Mouse (Mus musculus) intestine, embryonic 15.5 days (tissue): Measurements from ENCODE around the gene Cmip. TPM values are rescaled to one million over a fixed set of nuclear protein-coding genes. Genes with fewer than 3 reads are reported as not detected.
A peak's percentile ranks its signal among the peaks of the same experiment; 100 is the strongest.

ENCODE experiments used
- ATAC-seq: fragments of 200-750 bp; cut with Nextera tagmentation; 2 replicates; pipeline ENCODE4 v1.8.0; 2017; ENCODE audit warnings: moderate TSS enrichment, moderate library complexity
- H3K27ac ChIP-seq: fragments of 300-500 bp; sonication (generic); 2 replicates; pipeline ENCODE4 v1.5.1; 2015; ENCODE audit warnings: mild to moderate bottlenecking, inconsistent platforms
- H3K27me3 ChIP-seq: fragments of 300-500 bp; sonication (generic); replicated peaks from 2 replicates; pipeline ENCODE4 v1.6.1; 2015; ENCODE audit warnings: inconsistent platforms
- H3K36me3 ChIP-seq: fragments of 300-500 bp; sonication (generic); 2 replicates; pipeline ENCODE4 v1.6.1; 2015; ENCODE audit warnings: inconsistent platforms
- H3K4me1 ChIP-seq: fragments of 300-500 bp; sonication (generic); replicated peaks from 2 replicates; pipeline ENCODE4 v1.6.1; 2015; ENCODE audit warnings: inconsistent platforms
- H3K4me2 ChIP-seq: fragments of 300-500 bp; sonication (generic); replicated peaks from 2 replicates; pipeline ENCODE4 v1.6.1; 2015; ENCODE audit warnings: mild to moderate bottlenecking, inconsistent platforms
- H3K4me3 ChIP-seq: fragments of 300-500 bp; sonication (generic); replicated peaks from 2 replicates; pipeline ENCODE4 v1.5.1; 2015; ENCODE audit warnings: inconsistent platforms
- H3K9ac ChIP-seq: fragments of 300-500 bp; sonication (generic); 2 replicates; pipeline ENCODE4 v1.6.1; 2015; ENCODE audit warnings: inconsistent platforms
- H3K9me3 ChIP-seq: fragments of 300-500 bp; sonication (generic); 2 replicates; pipeline ENCODE4 v1.6.1; 2016; ENCODE audit warnings: inconsistent platforms
- WGBS: fragments of 180-500 bp; shearing (Covaris S2); methylation state at CpG from one replicate; pipeline ENCODE4 v1.1.7; 2015; 5-methylcytosine and 5-hydroxymethylcytosine counted together
- polyA plus RNA-seq: library from polyadenylated mRNA; unstranded; fragments of >200 nt; fragmentation: Nextera tagmentation; extraction: Ambion mirVana; gene quantifications from 2 replicates; pipeline ENCODE4 v1.2.1, GENCODE M21; 2015

The Cmip gene
- polyA plus RNA-seq, result 25.4 and 29.2 TPM in 2 replicates

- WGBS, result under 1% methylated on average over 43 of the region's 65 CpGs
- Histone ChIP-seq H3K9me3 (no peaks in the 10 kb centered on the region), H3K4me3 (peak within 1 kb of the TSS; percentile 93)
Observed at GRCm38 (mm10) chr8:117257029-117257820, at the start of gene Cmip. TSS of gene Cmip (plus strand) at chr8:117257064.

GRCm38 (mm10) chr8:117209150-117209549 is 47.7 kb upstream of the Cmip start:
- Histone ChIP-seq H3K27me3 (no peaks in the 10 kb centered on the region), H3K9ac (no peak overlapping the region), H3K4me1 (no peaks in the 10 kb centered on the region), H3K4me2 (no peak overlapping the region), H3K27ac (no peak overlapping the region), H3K4me3 (no peak overlapping the region), H3K9me3 (no peaks in the 10 kb centered on the region), H3K36me3 (peaks cover 8% of the 10 kb centered on the region; the same call in 1 of the 2 replicates)
- ATAC-seq, result no peak
- 89% methylated on average over 12 of the region's 12 CpGs for WGBS

More at GRCm38 (mm10) chr8:117257029-117257820, at the start of gene Cmip:
- Histone ChIP-seq H3K27ac (peak within 1 kb of the TSS; percentile 79), H3K4me1 (peaks cover 36% of the 10 kb centered on the region), H3K4me2 (peak within 1 kb of the TSS; percentile 75), H3K9ac (peak within 1 kb of the TSS; percentile 96), H3K36me3 (no peaks in the 10 kb centered on the region), H3K27me3 (no peaks in the 10 kb centered on the region)
- ATAC-seq, result peak; percentile 6

GRCm38 (mm10) chr8:117212100-117212499 is 44.8 kb upstream of the Cmip start:
- H3K27me3 ChIP-seq, result no peaks in the 10 kb centered on the region
- H3K4me2 ChIP-seq, result no peak overlapping the region
- H3K4me3 ChIP-seq, result no peak overlapping the region
- no peak overlapping the region for H3K27ac ChIP-seq
- no peaks in the 10 kb centered on the region for H3K9me3 ChIP-seq
- H3K9ac ChIP-seq, result no peak overlapping the region
- H3K4me1 ChIP-seq, result no peaks in the 10 kb centered on the region
- 85% methylated on average over 11 of the region's 11 CpGs for WGBS
- H3K36me3 ChIP-seq, result peaks cover 10% of the 10 kb centered on the region
- no peak for ATAC-seq

- no peaks in the 10 kb centered on the region for H3K27me3 ChIP-seq
- no peaks in the 10 kb centered on the region for H3K4me1 ChIP-seq
- no peak overlapping the region for H3K27ac ChIP-seq
- H3K9me3 ChIP-seq, result no peaks in the 10 kb centered on the region
- no peak overlapping the region for H3K9ac ChIP-seq
- no peak for ATAC-seq
- 91% methylated on average over 2 of the region's 2 CpGs for WGBS
- H3K4me3 ChIP-seq, result no peak overlapping the region
- H3K36me3 ChIP-seq, result peaks cover 5% of the 10 kb centered on the region
- H3K4me2 ChIP-seq, result no peak overlapping the region
Observed at GRCm38 (mm10) chr8:117217724-117218123, 39.1 kb upstream of the Cmip start.

- Histone ChIP-seq H3K36me3 (no peaks in the 10 kb centered on the region), H3K9me3 (no peaks in the 10 kb centered on the region), H3K9ac (no peak overlapping the region), H3K27me3 (no peaks in the 10 kb centered on the region), H3K4me1 (no peaks in the 10 kb centered on the region), H3K27ac (no peak overlapping the region), H3K4me2 (no peak overlapping the region), H3K4me3 (no peak overlapping the region)
- WGBS, result 71% methylated on average over 6 of the region's 6 CpGs
- ATAC-seq, result no peak
Observed at GRCm38 (mm10) chr8:117222396-117222795, 34.5 kb upstream of the Cmip start.

GRCm38 (mm10) chr8:117224630-117225029 is 32.2 kb upstream of the Cmip start:
- peak overlapping the region; percentile 30 for H3K4me3 ChIP-seq
- H3K4me1 ChIP-seq, result no peaks in the 10 kb centered on the region
- H3K27ac ChIP-seq, result no peak overlapping the region
- no peaks in the 10 kb centered on the region for H3K27me3 ChIP-seq
- H3K4me2 ChIP-seq, result peak overlapping the region; percentile 60
- 9% methylated on average over 9 of the region's 9 CpGs for WGBS
- no peaks in the 10 kb centered on the region for H3K36me3 ChIP-seq
- no peaks in the 10 kb centered on the region for H3K9me3 ChIP-seq
- 0 out of 2 replicates have a peak overlapping the region, but pooled peaks have one; percentile 15 for H3K9ac ChIP-seq
- ATAC-seq, result peak; percentile 96

GRCm38 (mm10) chr8:117226306-117226705 is 30.6 kb upstream of the Cmip start:
- no peak overlapping the region for H3K4me2 ChIP-seq
- 88% methylated on average over 12 of the region's 12 CpGs for WGBS
- no peaks in the 10 kb centered on the region for H3K9me3 ChIP-seq
- ATAC-seq, result no peak
- no peak overlapping the region for H3K27ac ChIP-seq
- H3K4me1 ChIP-seq, result no peaks in the 10 kb centered on the region
- no peak overlapping the region for H3K9ac ChIP-seq
- no peaks in the 10 kb centered on the region for H3K36me3 ChIP-seq
- H3K4me3 ChIP-seq, result no peak overlapping the region
- no peaks in the 10 kb centered on the region for H3K27me3 ChIP-seq

- Histone ChIP-seq H3K4me3 (no peak overlapping the region), H3K4me2 (no peak overlapping the region), H3K9ac (no peak overlapping the region), H3K27me3 (no peaks in the 10 kb centered on the region), H3K36me3 (no peaks in the 10 kb centered on the region), H3K27ac (no peak overlapping the region), H3K9me3 (no peaks in the 10 kb centered on the region), H3K4me1 (no peaks in the 10 kb centered on the region)
- 75% methylated on average over 2 of the region's 2 CpGs for WGBS
- ATAC-seq, result no peak
Observed at GRCm38 (mm10) chr8:117227339-117227738, 29.5 kb upstream of the Cmip start.

GRCm38 (mm10) chr8:117233199-117233598 is 23.7 kb upstream of the Cmip start:
- no peak overlapping the region for H3K27ac ChIP-seq

GRCm38 (mm10) chr8:117236531-117236930 is 20.3 kb upstream of the Cmip start:
- Histone ChIP-seq H3K4me3 (no peak overlapping the region), H3K27ac (no peak overlapping the region), H3K4me2 (no peak overlapping the region), H3K9ac (no peak overlapping the region), H3K4me1 (no peaks in the 10 kb centered on the region), H3K36me3 (no peaks in the 10 kb centered on the region), H3K9me3 (no peaks in the 10 kb centered on the region), H3K27me3 (no peaks in the 10 kb centered on the region)
- no peak for ATAC-seq
- WGBS, result 92% methylated on average over 4 of the region's 4 CpGs

More at GRCm38 (mm10) chr8:117233199-117233598, 23.7 kb upstream of the Cmip start:
- Histone ChIP-seq H3K4me1 (no peaks in the 10 kb centered on the region), H3K4me3 (no peak overlapping the region), H3K4me2 (no peak overlapping the region), H3K36me3 (no peaks in the 10 kb centered on the region), H3K27me3 (no peaks in the 10 kb centered on the region), H3K9me3 (no peaks in the 10 kb centered on the region), H3K9ac (no peak overlapping the region)
- WGBS, result 79% methylated on average over 7 of the region's 7 CpGs
- ATAC-seq, result no peak

GRCm38 (mm10) chr8:117240326-117240725 is 16.5 kb upstream of the Cmip start:
- no peaks in the 10 kb centered on the region for H3K27me3 ChIP-seq
- no peaks in the 10 kb centered on the region for H3K36me3 ChIP-seq
- no peak overlapping the region for H3K4me3 ChIP-seq
- 80% methylated on average over 5 of the region's 5 CpGs for WGBS
- H3K9me3 ChIP-seq, result no peaks in the 10 kb centered on the region
- H3K27ac ChIP-seq, result no peak overlapping the region
- no peak overlapping the region for H3K4me2 ChIP-seq
- no peaks in the 10 kb centered on the region for H3K4me1 ChIP-seq
- ATAC-seq, result no peak
- H3K9ac ChIP-seq, result no peak overlapping the region

- no peak overlapping the region for H3K4me3 ChIP-seq
- no peak overlapping the region for H3K9ac ChIP-seq
- no peaks in the 10 kb centered on the region for H3K4me1 ChIP-seq
- H3K27me3 ChIP-seq, result no peaks in the 10 kb centered on the region
- H3K4me2 ChIP-seq, result no peak overlapping the region
- H3K36me3 ChIP-seq, result no peaks in the 10 kb centered on the region
- WGBS, result 77% methylated on average over 5 of the region's 5 CpGs
- no peak for ATAC-seq
- no peaks in the 10 kb centered on the region for H3K9me3 ChIP-seq
- H3K27ac ChIP-seq, result no peak overlapping the region
Observed at GRCm38 (mm10) chr8:117240841-117241494, 15.9 kb upstream of the Cmip start.
